Mouse (Mus musculus) neural tube, embryonic 11.5 days (tissue): ENCODE data around the gene Rapsn. TPM values are rescaled to one million over a fixed set of nuclear protein-coding genes. Genes with fewer than 3 reads are reported as not detected.
"Not testable (repeated sequence)": the region's sequence is repeated elsewhere in the genome, so short reads cannot be mapped to it uniquely, and the experiment has no call there.

Source experiments
- ATAC-seq: fragments of 200-750 bp; cut with Nextera tagmentation; 2 replicates; pipeline ENCODE4 v1.8.0; 2017; ENCODE audit warnings: moderate number of reproducible peaks, mild to moderate bottlenecking, moderate TSS enrichment, moderate library complexity; ENCODE audit not compliant: insufficient read depth, low FRiP score, low TSS enrichment
- DNase-seq: peaks from one replicate; pipeline ENCODE4 v3.0.0-alpha.2; 2015; ENCODE audit warnings: low spot score
- H3K27ac ChIP-seq: fragments of 300-500 bp; sonication (generic); 2 replicates; pipeline ENCODE4 v1.5.1; 2014; ENCODE audit warnings: low read depth, mild to moderate bottlenecking, low read length
- H3K27me3 ChIP-seq: fragments of 300-500 bp; sonication (generic); 2 replicates; pipeline ENCODE4 v1.6.1; 2014; ENCODE audit warnings: mild to moderate bottlenecking, low read length, mixed read lengths; ENCODE audit not compliant: control insufficient read depth, insufficient read depth
- H3K36me3 ChIP-seq: fragments of 300-500 bp; sonication (generic); 2 replicates; pipeline ENCODE4 v1.6.1; 2014; ENCODE audit warnings: mild to moderate bottlenecking, low read length, moderate library complexity, mixed read lengths; ENCODE audit not compliant: control insufficient read depth, insufficient read depth
- H3K4me1 ChIP-seq: fragments of 300-500 bp; sonication (generic); 2 replicates; pipeline ENCODE4 v1.6.1; 2014; ENCODE audit warnings: low read length, mixed read lengths; ENCODE audit not compliant: control insufficient read depth, insufficient read depth
- H3K4me2 ChIP-seq: fragments of 300-500 bp; sonication (generic); 2 replicates; pipeline ENCODE4 v1.6.1; 2014; ENCODE audit warnings: low read depth, mild to moderate bottlenecking, moderate library complexity
- H3K4me3 ChIP-seq: fragments of 300-500 bp; sonication (generic); 2 replicates; pipeline ENCODE4 v1.5.1; 2014; ENCODE audit warnings: low read depth, low read length
- H3K9ac ChIP-seq: fragments of 300-500 bp; sonication (generic); 2 replicates; pipeline ENCODE4 v1.6.1; 2014; ENCODE audit warnings: mild to moderate bottlenecking, low read length
- H3K9me3 ChIP-seq: fragments of 300-500 bp; sonication (generic); 2 replicates; pipeline ENCODE4 v1.6.1; 2016; ENCODE audit warnings: low read length; ENCODE audit not compliant: control insufficient read depth
- WGBS: fragments of 180-500 bp; shearing (Covaris S2); extraction: QIAGEN DNeasy Blood & Tissue Kit; methylation state at CpG from one replicate; pipeline ENCODE4 v1.1.7; 2014; 5-methylcytosine and 5-hydroxymethylcytosine counted together
- polyA plus RNA-seq: library from polyadenylated mRNA; unstranded; fragments of >200 nt; fragmentation: Nextera tagmentation; extraction: Ambion mirVana; gene quantifications from 2 replicates; pipeline ENCODE4 v1.2.1, GENCODE M21; 2014

Gene Rapsn
- polyA plus RNA-seq: 3.7 and 5.5 TPM in 2 replicates

GRCm38 (mm10) chr2:91035385-91035784 is at the start of gene Rapsn:
Rapsn (plus strand) TSS chr2:91035620.
- H3K4me3 ChIP-seq: no peak within 1 kb of the TSS
- no peaks in the 10 kb centered on the region for H3K27me3 ChIP-seq
- H3K9ac ChIP-seq: no peak within 1 kb of the TSS
- no peak within 1 kb of the TSS for H3K27ac ChIP-seq
- no peaks in the 10 kb centered on the region for H3K36me3 ChIP-seq
- DNase-seq: no peak
- no peak for ATAC-seq
- 74% methylated on average over 9 of the region's 9 CpGs for WGBS
- H3K4me1 ChIP-seq: no peaks in the 10 kb centered on the region
- no peak within 1 kb of the TSS for H3K4me2 ChIP-seq
- no peaks in the 10 kb centered on the region for H3K9me3 ChIP-seq

DNA sequence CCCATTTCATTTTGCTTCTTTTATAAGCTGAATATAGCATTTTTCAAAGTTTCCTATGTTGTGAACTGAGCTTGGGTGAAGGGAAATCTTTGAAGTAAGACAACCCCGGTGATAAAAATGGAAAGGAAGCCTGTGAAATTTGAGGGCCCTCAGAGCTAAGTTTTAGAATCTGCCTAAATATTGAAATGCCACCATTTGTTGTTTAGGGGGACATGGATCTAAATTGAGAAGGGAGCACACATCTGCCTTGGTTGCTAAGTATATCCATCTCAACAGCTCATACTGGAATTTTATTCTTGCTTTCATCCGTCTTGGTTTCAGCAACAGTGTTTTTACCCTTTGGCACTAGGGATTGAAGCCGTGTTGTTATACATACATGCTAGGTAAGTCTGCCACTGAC is 49.4 kb upstream of the Rapsn start:
- no peak for ATAC-seq
- WGBS: 91% methylated on average over 3 of the region's 3 CpGs

DNA sequence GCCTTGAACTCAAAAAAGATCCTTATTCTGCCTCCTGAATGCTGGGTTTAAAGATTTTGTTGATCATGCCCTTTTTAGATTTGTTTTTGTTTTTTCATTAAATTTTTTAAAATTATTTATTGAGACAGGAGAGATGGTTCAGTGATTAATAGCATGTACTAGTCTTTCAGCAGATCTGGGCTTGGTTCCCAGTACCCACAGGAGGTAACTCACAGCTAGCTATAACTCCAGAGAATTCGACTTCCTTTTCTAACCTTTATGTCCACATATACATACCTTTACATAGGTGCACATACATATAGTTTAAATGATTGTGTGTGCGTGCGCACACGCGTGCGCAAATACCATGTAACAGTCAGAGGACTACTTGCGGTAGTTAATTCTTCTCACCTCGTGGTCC is 26.9 kb upstream of the Rapsn start:
- Histone ChIP-seq H3K4me3 (no peak overlapping the region), H3K9me3 (no peaks in the 10 kb centered on the region), H3K9ac (no peak overlapping the region), H3K4me2 (no peak overlapping the region), H3K36me3 (peaks cover 18% of the 10 kb centered on the region), H3K27me3 (no peaks in the 10 kb centered on the region), H3K27ac (no peak overlapping the region), H3K4me1 (no peaks in the 10 kb centered on the region)
- 97% methylated on average over 8 of the region's 8 CpGs for WGBS
- ATAC-seq (no peak), DNase-seq (no peak)

More for the DNA sequence above, 49.4 kb upstream of the Rapsn start:
- no peaks in the 10 kb centered on the region for H3K27me3 ChIP-seq
- no peak overlapping the region for H3K27ac ChIP-seq
- no peaks in the 10 kb centered on the region for H3K9me3 ChIP-seq
- DNase-seq: no peak
- no peak overlapping the region for H3K4me3 ChIP-seq
- H3K9ac ChIP-seq: no peak overlapping the region
- H3K4me1 ChIP-seq: no peaks in the 10 kb centered on the region
- no peak overlapping the region for H3K4me2 ChIP-seq
- H3K36me3 ChIP-seq: no peaks in the 10 kb centered on the region; the same call in 1 of the 2 replicates

DNA sequence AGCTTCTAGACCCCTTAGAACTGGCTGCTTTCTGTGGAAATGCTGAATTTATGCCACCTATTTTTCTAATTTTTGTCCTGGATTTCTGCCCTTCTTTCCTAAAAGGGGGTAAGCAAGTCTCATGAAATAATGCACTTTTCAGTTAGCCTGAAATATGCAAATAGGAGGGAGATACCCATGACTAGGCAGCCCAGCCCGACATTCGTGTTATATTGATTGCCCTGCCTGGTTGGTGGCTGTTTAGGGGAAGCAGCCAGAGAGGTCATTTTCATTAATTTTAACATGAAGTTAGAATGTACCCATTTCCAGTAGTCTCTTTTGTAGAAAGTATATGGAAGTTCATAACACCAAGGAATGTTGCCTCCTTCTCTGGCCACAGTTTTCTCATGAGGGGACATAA is 21.5 kb upstream of the Rapsn start:
- peaks cover 7% of the 10 kb centered on the region for H3K36me3 ChIP-seq
- no peak for DNase-seq
- H3K4me1 ChIP-seq: no peaks in the 10 kb centered on the region
- ATAC-seq: no peak
- no peak overlapping the region for H3K9ac ChIP-seq
- H3K4me2 ChIP-seq: no peak overlapping the region
- no peak overlapping the region for H3K4me3 ChIP-seq
- no peak overlapping the region for H3K27ac ChIP-seq
- 87% methylated on average over 2 of the region's 2 CpGs for WGBS
- no peaks in the 10 kb centered on the region for H3K9me3 ChIP-seq
- H3K27me3 ChIP-seq: no peaks in the 10 kb centered on the region

DNA sequence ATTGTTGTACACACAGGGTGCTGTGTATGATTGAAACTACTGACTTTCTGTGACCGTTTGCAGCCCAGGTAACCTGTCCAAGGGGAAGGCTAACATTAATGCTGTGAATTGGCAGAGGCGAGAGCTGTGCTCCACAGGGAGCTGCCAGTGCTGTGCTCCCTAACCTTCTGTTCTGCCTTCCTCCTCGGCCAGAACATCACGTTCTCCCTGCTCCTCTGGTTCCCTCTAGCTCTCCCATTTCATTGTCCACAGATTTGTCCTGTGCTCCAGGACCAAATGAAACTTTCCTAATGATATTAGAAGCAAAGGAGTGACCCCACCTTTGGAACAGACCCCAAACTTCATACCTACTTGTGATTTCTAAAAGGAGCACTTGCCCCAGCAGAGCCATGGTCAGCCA is 20.0 kb upstream of the Rapsn start:
- H3K27ac ChIP-seq: no peak overlapping the region
- no peak overlapping the region for H3K4me2 ChIP-seq
- no peaks in the 10 kb centered on the region for H3K27me3 ChIP-seq
- H3K9ac ChIP-seq: no peak overlapping the region
- no peak for ATAC-seq
- no peak for DNase-seq
- H3K4me1 ChIP-seq: no peaks in the 10 kb centered on the region
- WGBS: 72% methylated on average over 4 of the region's 4 CpGs
- no peak overlapping the region for H3K4me3 ChIP-seq
- no peaks in the 10 kb centered on the region for H3K9me3 ChIP-seq
- H3K36me3 ChIP-seq: peaks cover 12% of the 10 kb centered on the region

GRCm38 (mm10) chr2:91018061-91018788 is 17.2 kb upstream of the Rapsn start:
- H3K27me3 ChIP-seq: no peaks in the 10 kb centered on the region
- ATAC-seq (no peak), DNase-seq (no peak)
- no peaks in the 10 kb centered on the region for H3K4me1 ChIP-seq
- 81% methylated on average over 8 of the region's 8 CpGs for WGBS
- H3K4me3 ChIP-seq: no peak overlapping the region
- H3K9ac ChIP-seq: no peak overlapping the region
- no peak overlapping the region for H3K27ac ChIP-seq
- no peaks in the 10 kb centered on the region for H3K9me3 ChIP-seq
- H3K36me3 ChIP-seq: peaks cover 8% of the 10 kb centered on the region
- H3K4me2 ChIP-seq: no peak overlapping the region

GRCm38 (mm10) chr2:91019911-91020310 is 15.5 kb upstream of the Rapsn start:
- Histone ChIP-seq H3K4me3 (no peak overlapping the region), H3K9me3 (no peaks in the 10 kb centered on the region), H3K4me1 (no peaks in the 10 kb centered on the region), H3K36me3 (peaks cover 5% of the 10 kb centered on the region), H3K9ac (no peak overlapping the region), H3K27me3 (no peaks in the 10 kb centered on the region), H3K27ac (no peak overlapping the region), H3K4me2 (no peak overlapping the region)
- DNase-seq (no peak), ATAC-seq (no peak)
- 97% methylated on average over 3 of the region's 3 CpGs for WGBS

DNA sequence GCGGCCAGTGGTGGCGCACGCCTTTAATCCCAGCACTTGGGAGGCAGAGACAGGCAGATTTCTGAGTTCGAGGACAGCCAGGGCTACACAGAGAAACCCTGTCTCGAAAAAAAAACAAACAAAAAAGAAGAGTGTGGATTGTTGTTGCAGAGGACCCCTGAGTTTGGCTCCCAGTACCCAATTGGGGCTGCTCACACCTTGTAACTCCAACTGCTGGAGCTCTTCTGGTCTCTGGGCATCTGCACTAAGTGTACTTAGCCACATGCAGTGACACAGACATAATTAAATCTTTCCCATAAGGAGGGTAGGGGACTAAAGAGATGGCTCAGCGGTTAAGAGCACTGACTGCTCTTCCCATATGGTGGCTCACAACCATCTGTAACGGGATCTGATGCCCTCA is 13.2 kb upstream of the Rapsn start:
- 97% methylated on average over 7 of the region's 7 CpGs for WGBS
- not testable (repeated sequence) for H3K9ac ChIP-seq, H3K9me3 ChIP-seq, H3K4me2 ChIP-seq, H3K27me3 ChIP-seq, H3K36me3 ChIP-seq, H3K4me1 ChIP-seq, ATAC-seq, H3K4me3 ChIP-seq, H3K27ac ChIP-seq, DNase-seq

GRCm38 (mm10) chr2:91023131-91023530 is 12.3 kb upstream of the Rapsn start:
- no peak overlapping the region for H3K9ac ChIP-seq
- 46% methylated on average over 2 of the region's 2 CpGs for WGBS
- peaks cover 5% of the 10 kb centered on the region for H3K36me3 ChIP-seq

More at GRCm38 (mm10) chr2:91023131-91023530, 12.3 kb upstream of the Rapsn start:
- Histone ChIP-seq H3K4me2 (no peak overlapping the region), H3K27me3 (no peaks in the 10 kb centered on the region), H3K27ac (no peak overlapping the region), H3K9me3 (no peaks in the 10 kb centered on the region), H3K4me3 (no peak overlapping the region), H3K4me1 (no peaks in the 10 kb centered on the region)
- DNase-seq (no peak), ATAC-seq (no peak)
